In genomic region chr4:99064524-99064923, GRCm38 (mm10) we compare ENCODE assay signal across 10 mouse cellular contexts. TPM values are rescaled to one million over a fixed set of nuclear protein-coding genes. Genes with fewer than 3 reads are reported as not detected.
DNase-seq lines count a peak whose midpoint lies in the region; ATAC-seq and TF ChIP-seq lines count a peak whose summit lies in the region.
"Had no signal": no experiment of that assay in that cellular context is flagged by ENCODE, and none has a peak within 500 bp of the region (broad histone marks: within the 10 kb centered on the region; RNA-seq: fewer than 3 reads in every experiment).

No protein-coding gene starts in this region.

- 56% methylated on average over 5 of the region's 5 CpGs for WGBS in lung, embryonic 14.5 days
- WGBS in kidney, embryonic 14.5 days, result 25% methylated on average over 5 of the region's 5 CpGs
- 22% methylated on average over 5 of the region's 5 CpGs for WGBS in limb, embryonic 15.5 days

- no peak for TF ChIP-seq CTCF in lung, embryonic 14.5 days (IDR thresholded peaks at IDR 0.05; ENCODE audit: low read depth)

- H3K36me3 ChIP-seq in lung, embryonic 14.5 days (ENCODE audit: insufficient read depth), result peaks cover 38% of the 10 kb centered on the region
- peaks cover 21% of the 10 kb centered on the region; the same call in 1 of the 2 replicates for H3K36me3 ChIP-seq in kidney, embryonic 14.5 days (ENCODE audit: control insufficient read depth, insufficient read depth, low read length)
- peaks cover 22% of the 10 kb centered on the region for H3K36me3 ChIP-seq in limb, embryonic 15.5 days

- H3K27me3 ChIP-seq in lung, embryonic 14.5 days (ENCODE audit: insufficient read depth, low read length), result no peaks in the 10 kb centered on the region
- no peaks in the 10 kb centered on the region for H3K27me3 ChIP-seq in kidney, embryonic 14.5 days (ENCODE audit: control insufficient read depth, insufficient read depth, low read length)
- no peaks in the 10 kb centered on the region for H3K27me3 ChIP-seq in limb, embryonic 15.5 days
- H3K27me3 ChIP-seq: forebrain, embryonic 13.5 days had no signal

- intact Hi-C loops in left cerebral cortex, postnatal 10 days (cut with DNase I), result loop anchor here (10.0 kb wide), 1 partner anchor 90 kb away; no protein-coding TSS in a partner anchor

- H3K27ac ChIP-seq in lung, embryonic 14.5 days (ENCODE audit: low read depth), result no peak overlapping the region
- no peak overlapping the region for H3K27ac ChIP-seq in kidney, embryonic 14.5 days (ENCODE audit: low read depth, low read length)
- peak overlapping the region; percentile 23; the same call in 1 of the 2 replicates for H3K27ac ChIP-seq in limb, embryonic 15.5 days
- H3K27ac ChIP-seq: forebrain, embryonic 13.5 days had no signal

- H3K4me1 ChIP-seq in lung, embryonic 14.5 days (ENCODE audit: insufficient read depth), result no peaks in the 10 kb centered on the region
- no peaks in the 10 kb centered on the region for H3K4me1 ChIP-seq in kidney, embryonic 14.5 days (ENCODE audit: control insufficient read depth, insufficient read depth, low read length)
- no peaks in the 10 kb centered on the region; the same call in 1 of the 2 replicates for H3K4me1 ChIP-seq in limb, embryonic 15.5 days
- H3K4me1 ChIP-seq: forebrain, embryonic 13.5 days had no signal

- no peak overlapping the region for H3K4me3 ChIP-seq in lung, embryonic 14.5 days (ENCODE audit: low read depth, low read length)
- no peak overlapping the region for H3K4me3 ChIP-seq in kidney, embryonic 14.5 days (ENCODE audit: low read length)
- H3K4me3 ChIP-seq in limb, embryonic 15.5 days, result no peak overlapping the region
- H3K4me3 ChIP-seq: forebrain, embryonic 13.5 days had no signal

- DNase-seq in lung, embryonic 14.5 days, result peak; percentile 29
- no peak for DNase-seq in lung, postnatal 14 days
- DNase-seq in embryo, embryonic 10.5 days (ENCODE audit: low spot score), result peak; percentile 52
- DNase-seq in left cerebral cortex, postnatal 10 days (ENCODE audit: extremely low spot score in 1 of 2, low spot score in 2 of 2), result no peak
- DNase-seq in right cerebral cortex, postnatal 10 days (ENCODE audit: low spot score in 2 of 2), result no peak
- DNase-seq in layer of hippocampus, postnatal 14 days (ENCODE audit: low spot score in 2 of 2), result no peak
- DNase-seq: heart, adult 11 months had no signal

- no peak overlapping the region for H3K9ac ChIP-seq in lung, embryonic 14.5 days
- H3K9ac ChIP-seq in kidney, embryonic 14.5 days (ENCODE audit: low read depth, low read length), result no peak overlapping the region
- H3K9ac ChIP-seq in limb, embryonic 15.5 days, result no peak overlapping the region
- H3K9ac ChIP-seq: forebrain, embryonic 13.5 days had no signal

- ATAC-seq in lung, embryonic 14.5 days (ENCODE audit: insufficient read depth), result no peak
- ATAC-seq in kidney, embryonic 14.5 days (ENCODE audit: low FRiP score, low TSS enrichment), result peak; percentile 86
- no peak for ATAC-seq in limb, embryonic 15.5 days (ENCODE audit: insufficient number of reproducible peaks, low FRiP score, low TSS enrichment, low read depth)
- ATAC-seq: forebrain, embryonic 13.5 days had no signal

- no peaks in the 10 kb centered on the region for H3K9me3 ChIP-seq in lung, embryonic 14.5 days (ENCODE audit: low read depth, low read length)
- H3K9me3 ChIP-seq in kidney, embryonic 14.5 days (ENCODE audit: control insufficient read depth, low read length), result no peaks in the 10 kb centered on the region
- H3K9me3 ChIP-seq in limb, embryonic 15.5 days, result no peaks in the 10 kb centered on the region
- H3K9me3 ChIP-seq: forebrain, embryonic 13.5 days had no signal

- no peak overlapping the region for H3K4me2 ChIP-seq in lung, embryonic 14.5 days
- H3K4me2 ChIP-seq in kidney, embryonic 14.5 days (replicated peaks; ENCODE audit: low read depth, low read length), result no peak overlapping the region
- no peak overlapping the region for H3K4me2 ChIP-seq in limb, embryonic 15.5 days
- H3K4me2 ChIP-seq: forebrain, embryonic 13.5 days had no signal

RNA-seq across cellular contexts. Expression of gene Angptl3, which starts 33.8 kb away (rescaled TPM):
- polyA plus RNA-seq in lung, embryonic 14.5 days (2014; fragmentation: Nextera tagmentation; extraction: Ambion mirVana), result 1.1 and 1.7 TPM in 2 replicates
- 1.7 and 1.8 TPM in 2 replicates for polyA plus RNA-seq in kidney, embryonic 14.5 days (2014; fragmentation: Nextera tagmentation; extraction: Ambion mirVana)
- polyA plus RNA-seq in limb, embryonic 15.5 days (2015; fragmentation: Nextera tagmentation; extraction: Ambion mirVana), result 0.57 and 1.6 TPM in 2 replicates
- total RNA-seq in left cerebral cortex, postnatal 10 days (2021), result not detected
- under 1 TPM; 0.18 to 0.62 TPM for total RNA-seq in layer of hippocampus, postnatal 14 days (2021)

RNA-seq across cellular contexts. Expression of gene Dock7, which starts 56.2 kb away (rescaled TPM):
- 77.3 and 78.4 TPM in 2 replicates for polyA plus RNA-seq in lung, embryonic 14.5 days (2014; fragmentation: Nextera tagmentation; extraction: Ambion mirVana)
- polyA plus RNA-seq in kidney, embryonic 14.5 days (2014; fragmentation: Nextera tagmentation; extraction: Ambion mirVana), result 63.1 and 84.5 TPM in 2 replicates
- 40.4 and 45.9 TPM in 2 replicates for polyA plus RNA-seq in limb, embryonic 15.5 days (2015; fragmentation: Nextera tagmentation; extraction: Ambion mirVana)
- 10 to 100 TPM; 62.8 to 70.9 TPM for total RNA-seq in left cerebral cortex, postnatal 10 days (2021)
- total RNA-seq in layer of hippocampus, postnatal 14 days (2021), result 10 to 100 TPM; 36.2 to 42.4 TPM

Comparison
In these comparisons a context has a peak if more than half of its experiments do, and no peak if none do; other contexts are left out.
1. DNase-seq: peak in lung, embryonic 14.5 days (single experiment) and embryo, embryonic 10.5 days (single experiment); none in lung, postnatal 14 days (single experiment), left cerebral cortex, postnatal 10 days (0 of 2), right cerebral cortex, postnatal 10 days (0 of 2) and layer of hippocampus, postnatal 14 days (0 of 2).